Mouse (Mus musculus) urinary bladder, adult 18-20 months (tissue): ENCODE measurements around the gene Osbpl10.

ENCODE experiments used
- DNase-seq, 2 experiments: peaks; one replicate each; pipeline ENCODE4 v3.0.0; 2022; ENCODE audit warnings: low spot score in 2 of 2, mixed read lengths in 2 of 2

Gene Osbpl10

GRCm38 (mm10) chr9:114982689-114983360, 4.5 kb downstream of the Osbpl10 start, which contains the start of gene Rps27rt:
Gene Rps27rt, minus strand, starts transcription at chr9:114982739.
- no peak for DNase-seq

- DNase-seq, result no peak
Measured at GRCm38 (mm10) chr9:114985741-114986140, 7.4 kb downstream of the Osbpl10 start.

- DNase-seq, result no peak
Measured at GRCm38 (mm10) chr9:114986361-114986760, 8.0 kb downstream of the Osbpl10 start.

GRCm38 (mm10) chr9:114988029-114988428, 9.7 kb downstream of the Osbpl10 start:
- DNase-seq, result no peak

GRCm38 (mm10) chr9:114988610-114989327, 10.4 kb downstream of the Osbpl10 start:
- no peak for DNase-seq

GRCm38 (mm10) chr9:114990421-114990820, 12.1 kb downstream of the Osbpl10 start:
- no peak for DNase-seq

GRCm38 (mm10) chr9:114992528-114992927, 14.2 kb downstream of the Osbpl10 start:
- no peak for DNase-seq

GRCm38 (mm10) chr9:114995250-114995649, 16.9 kb downstream of the Osbpl10 start:
- DNase-seq, result no peak

GRCm38 (mm10) chr9:114995716-114996115, 17.3 kb downstream of the Osbpl10 start:
- DNase-seq, result no peak

GRCm38 (mm10) chr9:114996489-114996888, 18.1 kb downstream of the Osbpl10 start:
- DNase-seq, result no peak

GRCm38 (mm10) chr9:114999010-114999770, 20.8 kb downstream of the Osbpl10 start:
- no peak for DNase-seq

- no peak for DNase-seq
Measured at GRCm38 (mm10) chr9:114999771-115000146, 21.4 kb downstream of the Osbpl10 start.

GRCm38 (mm10) chr9:115005446-115005845, 27.1 kb downstream of the Osbpl10 start:
- no peak for DNase-seq

GRCm38 (mm10) chr9:115007776-115008175, 29.4 kb downstream of the Osbpl10 start:
- DNase-seq, result no peak

GRCm38 (mm10) chr9:115008194-115008593, 29.8 kb downstream of the Osbpl10 start:
- DNase-seq, result no peak

- no peak for DNase-seq
Measured at GRCm38 (mm10) chr9:115012367-115012766, 34.0 kb downstream of the Osbpl10 start.

- no peak for DNase-seq
Measured at GRCm38 (mm10) chr9:115020141-115020540, 41.8 kb downstream of the Osbpl10 start.

- DNase-seq, result no peak
Measured at GRCm38 (mm10) chr9:115021419-115021818, 43.0 kb downstream of the Osbpl10 start.

- no peak for DNase-seq
Measured at GRCm38 (mm10) chr9:115023137-115023536, 44.8 kb downstream of the Osbpl10 start.

- no peak for DNase-seq
Measured at GRCm38 (mm10) chr9:115023708-115024383, 45.5 kb downstream of the Osbpl10 start.

- DNase-seq, result no peak
Measured at GRCm38 (mm10) chr9:115029307-115029706, 50.9 kb downstream of the Osbpl10 start.

- no peak for DNase-seq
Measured at GRCm38 (mm10) chr9:115030581-115030980, 52.2 kb downstream of the Osbpl10 start.
